Mouse (Mus musculus): Measurements from ENCODE around the gene Olfr790. TPM values are rescaled to one million over a fixed set of nuclear protein-coding genes. Genes with fewer than 3 reads are reported as not detected.

The Olfr790 gene
- total RNA-seq (2021): not detected

DNA sequence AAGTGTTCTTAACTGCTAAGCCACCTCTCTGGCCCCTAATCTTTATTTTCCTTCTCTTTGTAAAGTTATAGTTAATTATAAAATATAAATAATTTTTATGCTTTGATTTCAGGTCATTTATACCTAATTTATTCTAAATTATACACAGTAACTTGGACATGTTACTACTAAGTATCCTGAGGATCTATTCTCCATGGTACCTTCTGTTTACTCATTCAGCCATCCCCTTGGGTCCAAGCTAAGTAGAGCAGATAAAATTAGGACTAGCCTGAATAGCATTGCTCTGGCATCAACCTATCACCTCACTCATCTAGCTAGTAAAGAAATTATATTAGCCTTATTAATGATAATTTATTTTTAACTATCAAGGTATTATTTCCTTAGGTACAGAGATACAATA lies at the start of gene Olfr790:
Gene Olfr790 (plus strand): TSS at position 301 of the 400 bp plus-strand sequence.
- DNase-seq: no peak

DNA sequence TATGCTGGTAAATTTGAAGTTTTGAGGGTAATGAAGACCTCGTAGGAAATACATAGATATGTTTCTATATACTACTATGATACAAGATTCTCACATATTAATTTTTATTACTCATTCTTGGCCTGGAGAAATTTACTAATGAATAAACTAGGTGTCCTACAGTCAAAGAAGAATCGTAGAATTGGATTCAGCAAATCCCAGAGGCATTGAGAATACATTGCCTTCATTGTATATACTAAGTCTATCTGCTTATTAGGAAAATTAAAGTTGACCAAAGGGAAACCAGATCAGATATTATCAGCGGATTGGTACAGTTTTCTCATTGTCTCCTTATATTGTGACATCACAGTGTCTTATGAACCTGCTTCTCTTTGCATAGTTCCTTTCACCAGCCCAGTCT lies 36.7 kb upstream of the Olfr790 start, which contains the start of gene Olfr787:
Gene Olfr787 (plus strand): TSS at position 301 of the 400 bp plus-strand sequence.
- DNase-seq: no peak

- no peak for DNase-seq
Measured at GRCm38 (mm10) chr10:129470698-129471097, 27.6 kb upstream of the Olfr790 start, which contains the start of gene Olfr788. Olfr788 (plus strand) TSS chr10:129470998.

DNA sequence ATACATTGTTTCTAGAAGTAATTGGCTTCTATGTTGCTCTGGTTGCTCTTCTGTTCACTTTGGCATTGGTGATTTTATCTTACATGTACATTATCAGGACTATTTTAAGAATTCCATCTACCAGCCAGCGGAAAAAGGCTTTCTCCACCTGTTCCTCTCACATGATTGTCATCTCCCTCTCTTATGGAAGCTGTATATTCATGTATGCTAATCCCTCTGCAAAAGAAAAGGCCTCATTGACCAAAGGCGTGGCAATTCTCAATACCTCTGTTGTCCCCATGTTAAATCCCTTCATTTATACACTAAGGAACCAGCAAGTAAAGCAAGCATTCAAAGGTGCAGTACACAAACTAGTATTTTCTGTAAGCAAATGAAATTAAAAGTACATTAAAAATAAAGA lies 25.0 kb upstream of the Olfr790 start:
- DNase-seq: no peak

- no peak for DNase-seq
Measured at GRCm38 (mm10) chr10:129473723-129474122, 24.6 kb upstream of the Olfr790 start.

DNA sequence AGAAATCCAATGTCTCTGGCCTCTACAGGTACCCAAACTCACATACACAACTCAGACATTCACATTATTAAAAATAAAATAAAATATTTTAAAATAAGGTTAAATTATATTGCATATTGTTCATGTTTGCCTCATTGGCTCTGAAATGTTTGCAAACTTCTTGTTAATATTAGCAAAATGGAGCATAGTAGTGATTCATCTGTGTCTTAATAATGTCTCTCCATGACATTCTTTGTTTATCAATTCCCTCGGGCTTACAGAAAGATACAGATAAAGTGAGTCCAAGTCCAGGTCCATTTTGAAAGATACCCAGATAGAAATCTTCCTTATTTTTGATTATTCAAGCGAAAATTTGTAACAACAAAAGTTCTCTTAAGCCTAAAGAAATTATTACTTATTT lies 13.8 kb upstream of the Olfr790 start, which contains the start of gene Olfr789:
Gene Olfr789 (plus strand): TSS at position 301 of the 400 bp plus-strand sequence.
- no peak for DNase-seq

- no peak for DNase-seq
Measured at GRCm38 (mm10) chr10:129490101-129490500, 8.2 kb upstream of the Olfr790 start.

DNA sequence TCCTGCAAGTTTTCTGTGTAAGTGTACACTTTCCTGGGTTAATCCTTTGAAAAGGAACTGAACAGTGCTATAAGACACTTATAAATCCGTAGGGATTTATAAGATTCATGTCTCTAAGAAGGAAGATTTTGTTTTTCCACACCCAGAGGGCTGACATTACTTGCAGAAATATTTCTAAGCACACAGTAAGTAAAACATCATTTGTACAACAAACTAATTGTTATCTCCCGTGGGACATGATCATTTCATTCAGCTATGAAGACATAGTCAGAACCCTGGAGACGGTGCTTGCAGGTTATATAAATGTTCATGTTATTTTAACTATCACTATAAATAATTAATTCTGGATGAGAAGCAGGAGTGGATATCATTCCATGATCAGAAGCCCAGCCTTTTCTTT lies 23.2 kb downstream of the Olfr790 start, which contains the start of gene Olfr791:
Gene Olfr791 (plus strand): TSS at position 301 of the 400 bp plus-strand sequence.
- no peak for DNase-seq

- no peak for DNase-seq
Measured at GRCm38 (mm10) chr10:129538862-129539261, 40.6 kb downstream of the Olfr790 start, which contains the start of gene Olfr792. Olfr792 (plus strand) TSS chr10:129539162.

- no peak for DNase-seq
Measured at GRCm38 (mm10) chr10:129549354-129549753, 51.1 kb downstream of the Olfr790 start.

Other genes starting within 250 kb of the Olfr790 start
- gene Olfr776, start 239.4 kb upstream of the Olfr790 start, total RNA-seq (2021): not detected
- gene Olfr777, start 227.0 kb upstream of the Olfr790 start, total RNA-seq (2021): not detected
- not detected for gene Olfr780, start 180.4 kb upstream of the Olfr790 start, total RNA-seq (2021)
- gene Olfr781, start 169.6 kb upstream of the Olfr790 start, total RNA-seq (2021): not detected
- not detected for gene Olfr782, start 149.6 kb upstream of the Olfr790 start, total RNA-seq (2021)
- not detected for gene Olfr784, start 114.4 kb upstream of the Olfr790 start, total RNA-seq (2021)
- gene Olfr785, start 93.1 kb upstream of the Olfr790 start, total RNA-seq (2021): not detected
- gene Olfr786, start 71.2 kb upstream of the Olfr790 start, total RNA-seq (2021): not detected
- gene Olfr787, start 36.6 kb upstream of the Olfr790 start, total RNA-seq (2021): not detected
- not detected for gene Olfr788, start 27.5 kb upstream of the Olfr790 start, total RNA-seq (2021)
- not detected for gene Olfr789, start 13.7 kb upstream of the Olfr790 start, total RNA-seq (2021)
- gene Olfr791, start 23.3 kb downstream of the Olfr790 start, total RNA-seq (2021): not detected
- not detected for gene Olfr792, start 40.7 kb downstream of the Olfr790 start, total RNA-seq (2021)
- gene Olfr794, start 69.2 kb downstream of the Olfr790 start, total RNA-seq (2021): not detected
- gene Olfr796, start 114.1 kb downstream of the Olfr790 start, total RNA-seq (2021): not detected
- not detected for gene Olfr798, start 129.4 kb downstream of the Olfr790 start, total RNA-seq (2021)
- gene Olfr799, start 139.0 kb downstream of the Olfr790 start, total RNA-seq (2021): not detected
- not detected for gene Olfr800, start 159.2 kb downstream of the Olfr790 start, total RNA-seq (2021)
- gene Olfr801, start 175.4 kb downstream of the Olfr790 start, total RNA-seq (2021): not detected
- gene Olfr802, start 189.7 kb downstream of the Olfr790 start, total RNA-seq (2021): not detected
- not detected for gene Olfr803, start 195.8 kb downstream of the Olfr790 start, total RNA-seq (2021)
- not detected for gene Olfr804, start 204.7 kb downstream of the Olfr790 start, total RNA-seq (2021)
- gene Olfr805, start 230.9 kb downstream of the Olfr790 start, total RNA-seq (2021): not detected
- gene Olfr806, start 243.4 kb downstream of the Olfr790 start, total RNA-seq (2021): not detected

Measured in heart, postnatal 4 days (tissue).